Mouse (Mus musculus): ENCODE measurements at regions not wholly inside any gene's neighbourhood (a gene's known extent, or its start where the extent isn't known, plus 50 kb on each side); places are given as distances from the start of the nearest gene placed in this dataset.

DNA sequence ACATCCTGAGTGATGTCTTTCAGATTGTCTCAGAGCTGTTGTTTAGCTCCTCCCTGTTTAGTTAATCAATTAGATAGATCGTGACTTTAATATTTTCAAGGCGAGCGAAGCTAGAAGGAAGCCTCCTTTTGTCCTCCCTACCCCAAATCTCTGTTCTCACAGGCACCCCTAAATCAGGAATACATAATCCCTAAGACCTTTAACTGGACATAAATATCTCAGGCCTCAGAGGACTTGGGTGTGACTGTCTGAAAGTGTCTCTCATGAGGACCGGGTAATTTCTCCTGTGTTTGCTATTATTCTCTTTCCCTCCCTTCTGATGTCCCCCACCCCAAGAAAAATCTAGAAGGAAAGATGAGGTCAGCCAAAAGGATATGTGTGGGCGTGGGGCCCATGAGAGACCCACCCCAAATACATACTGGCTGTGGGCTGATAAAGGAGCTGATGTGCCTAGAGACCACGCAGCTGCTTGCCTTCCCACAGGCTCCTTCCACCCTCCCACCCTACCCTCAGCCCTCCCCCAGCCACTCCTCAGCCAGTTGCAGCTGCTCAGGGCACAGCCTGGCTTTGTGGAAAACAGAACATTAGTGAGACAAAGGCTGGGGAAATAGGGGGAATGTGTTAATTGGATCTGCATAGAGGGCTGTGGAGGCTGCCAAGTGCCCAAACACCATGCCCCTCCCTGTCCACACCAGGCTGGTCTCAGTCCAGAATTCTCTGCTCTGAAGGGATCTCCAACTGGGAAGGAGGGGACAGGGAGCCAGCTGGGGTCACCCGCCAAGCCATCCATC lies 146.2 kb upstream of the Sh3bp4 start:
- Histone ChIP-seq H3K27me3 (ENCODE audit: insufficient read depth, low read length) (no peaks in the 10 kb centered on the region), H3K27ac (ENCODE audit: low read depth, low read length) (no peak overlapping the region), H3K36me3 (ENCODE audit: insufficient read depth) (no peaks in the 10 kb centered on the region), H3K4me1 (ENCODE audit: insufficient read depth) (0 out of 2 replicates have a peak, but pooled peaks cover 4% of the 10 kb centered on the region), H3K4me2 (ENCODE audit: low read depth) (no peak overlapping the region), H3K4me3 (ENCODE audit: low read depth, low read length) (no peak overlapping the region), H3K9me3 (ENCODE audit: low read length) (no peaks in the 10 kb centered on the region), H3K9ac (no peak overlapping the region)
- peak; percentile 98 for ATAC-seq
- WGBS, result 40% methylated on average over 7 of the region's 7 CpGs
- TF ChIP-seq CTCF (IDR thresholded peaks at IDR 0.05; ENCODE audit: low read depth), result no peak
- DNase-seq, result peak; percentile 59

DNA sequence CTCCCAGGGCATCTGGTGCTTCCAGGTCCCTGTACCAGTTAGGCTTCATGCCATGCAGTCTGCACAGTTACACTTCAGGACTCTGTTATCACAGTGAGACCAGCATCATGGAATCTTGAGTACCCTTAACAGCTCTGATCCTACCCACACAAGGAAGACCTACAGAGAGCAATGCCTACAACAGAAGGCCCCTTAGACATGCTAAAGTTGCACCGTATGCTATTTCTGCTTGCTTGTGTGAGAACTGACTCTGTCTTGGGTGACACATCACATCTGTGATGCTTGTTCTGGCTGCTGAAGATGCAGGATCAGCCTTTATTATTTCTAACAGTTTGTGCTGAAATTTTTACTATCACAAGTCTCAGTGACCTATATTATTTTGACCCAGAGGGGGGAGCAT lies 135.0 kb upstream of the Sh3bp4 start:
- no peaks in the 10 kb centered on the region for H3K9me3 ChIP-seq (ENCODE audit: low read length)
- no peaks in the 10 kb centered on the region for H3K27me3 ChIP-seq (ENCODE audit: insufficient read depth, low read length)
- no peaks in the 10 kb centered on the region for H3K4me1 ChIP-seq (ENCODE audit: insufficient read depth)
- H3K4me2 ChIP-seq (ENCODE audit: low read depth), result no peak overlapping the region
- no peaks in the 10 kb centered on the region for H3K36me3 ChIP-seq (ENCODE audit: insufficient read depth)
- no peak for TF ChIP-seq CTCF (IDR thresholded peaks at IDR 0.05; ENCODE audit: low read depth)
- ATAC-seq (no peak), DNase-seq (no peak)
- H3K4me3 ChIP-seq (ENCODE audit: low read depth, low read length), result no peak overlapping the region
- no peak overlapping the region for H3K27ac ChIP-seq (ENCODE audit: low read depth, low read length)
- no peak overlapping the region for H3K9ac ChIP-seq
- 78% methylated on average over 1 of the region's 1 CpGs for WGBS

GRCm38 (mm10) chr1:88935779-88936178 lies 134.4 kb upstream of the Sh3bp4 start:
- H3K4me3 ChIP-seq (ENCODE audit: low read depth, low read length), result no peak overlapping the region
- no peaks in the 10 kb centered on the region for H3K4me1 ChIP-seq (ENCODE audit: insufficient read depth)
- no peak overlapping the region for H3K4me2 ChIP-seq (ENCODE audit: low read depth)
- H3K9me3 ChIP-seq (ENCODE audit: low read length), result no peaks in the 10 kb centered on the region
- H3K9ac ChIP-seq, result no peak overlapping the region
- 87% methylated on average over 3 of the region's 3 CpGs for WGBS
- H3K27me3 ChIP-seq (ENCODE audit: insufficient read depth, low read length), result no peaks in the 10 kb centered on the region
- ATAC-seq (no peak), DNase-seq (no peak)
- TF ChIP-seq CTCF (IDR thresholded peaks at IDR 0.05; ENCODE audit: low read depth), result no peak
- H3K36me3 ChIP-seq (ENCODE audit: insufficient read depth), result no peaks in the 10 kb centered on the region
- H3K27ac ChIP-seq (ENCODE audit: low read depth, low read length), result no peak overlapping the region

DNA sequence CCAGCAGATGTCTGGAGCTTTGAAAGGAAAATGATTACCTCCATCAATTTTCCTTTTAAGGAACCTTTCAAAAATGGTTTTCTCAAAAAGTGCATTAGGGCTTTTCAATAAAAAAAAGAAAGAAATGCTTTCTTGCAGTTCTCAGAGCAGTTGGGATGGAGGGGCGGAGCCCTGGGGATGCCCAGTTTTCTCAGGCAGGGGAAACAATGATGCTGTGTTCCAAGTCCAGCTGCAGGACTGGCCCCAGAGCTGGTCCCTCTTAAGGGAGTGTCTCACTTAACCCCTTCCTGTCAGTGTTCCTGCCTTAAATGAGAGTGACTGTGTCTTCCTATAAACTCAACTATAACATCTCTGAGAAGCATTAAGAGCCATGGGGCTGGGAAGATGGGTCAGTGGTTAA lies 132.9 kb upstream of the Sh3bp4 start:
- Histone ChIP-seq H3K4me1 (ENCODE audit: insufficient read depth) (no peaks in the 10 kb centered on the region), H3K27me3 (ENCODE audit: insufficient read depth, low read length) (no peaks in the 10 kb centered on the region), H3K36me3 (ENCODE audit: insufficient read depth) (no peaks in the 10 kb centered on the region), H3K4me2 (ENCODE audit: low read depth) (no peak overlapping the region), H3K4me3 (ENCODE audit: low read depth, low read length) (no peak overlapping the region), H3K9ac (no peak overlapping the region), H3K9me3 (ENCODE audit: low read length) (no peaks in the 10 kb centered on the region), H3K27ac (ENCODE audit: low read depth, low read length) (no peak overlapping the region)
- ATAC-seq (peak; percentile 55; the same call in 1 of the 2 replicates), DNase-seq (no peak)
- TF ChIP-seq CTCF (IDR thresholded peaks at IDR 0.05; ENCODE audit: low read depth), result no peak
- 63% methylated on average over 1 of the region's 1 CpGs for WGBS

GRCm38 (mm10) chr1:88938458-88938857 lies 131.8 kb upstream of the Sh3bp4 start:
- TF ChIP-seq CTCF (IDR thresholded peaks at IDR 0.05; ENCODE audit: low read depth), result no peak
- H3K27me3 ChIP-seq (ENCODE audit: insufficient read depth, low read length), result no peaks in the 10 kb centered on the region
- ATAC-seq, result no peak
- no peaks in the 10 kb centered on the region for H3K4me1 ChIP-seq (ENCODE audit: insufficient read depth)
- H3K27ac ChIP-seq (ENCODE audit: low read depth, low read length), result no peak overlapping the region
- H3K4me2 ChIP-seq (ENCODE audit: low read depth), result no peak overlapping the region
- H3K4me3 ChIP-seq (ENCODE audit: low read depth, low read length), result no peak overlapping the region
- no peak for DNase-seq
- no peaks in the 10 kb centered on the region for H3K9me3 ChIP-seq (ENCODE audit: low read length)
- H3K9ac ChIP-seq, result no peak overlapping the region
- H3K36me3 ChIP-seq (ENCODE audit: insufficient read depth), result no peaks in the 10 kb centered on the region
- WGBS, result 53% methylated on average over 7 of the region's 7 CpGs

GRCm38 (mm10) chr1:88943039-88943438 lies 127.2 kb upstream of the Sh3bp4 start:
- H3K4me1 ChIP-seq (ENCODE audit: insufficient read depth), result no peaks in the 10 kb centered on the region
- WGBS, result 67% methylated on average over 8 of the region's 8 CpGs
- no peak for TF ChIP-seq CTCF (IDR thresholded peaks at IDR 0.05; ENCODE audit: low read depth)
- H3K27me3 ChIP-seq (ENCODE audit: insufficient read depth, low read length), result no peaks in the 10 kb centered on the region
- DNase-seq, result no peak
- H3K4me2 ChIP-seq (ENCODE audit: low read depth), result no peak overlapping the region
- no peaks in the 10 kb centered on the region for H3K36me3 ChIP-seq (ENCODE audit: insufficient read depth)
- H3K9ac ChIP-seq, result no peak overlapping the region
- H3K27ac ChIP-seq (ENCODE audit: low read depth, low read length), result no peak overlapping the region
- no peak for ATAC-seq
- H3K4me3 ChIP-seq (ENCODE audit: low read depth, low read length), result no peak overlapping the region
- no peaks in the 10 kb centered on the region for H3K9me3 ChIP-seq (ENCODE audit: low read length)

- TF ChIP-seq CTCF (IDR thresholded peaks at IDR 0.05; ENCODE audit: low read depth), result no peak
- peaks cover 8% of the 10 kb centered on the region for H3K9me3 ChIP-seq (ENCODE audit: low read length)
- no peaks in the 10 kb centered on the region for H3K36me3 ChIP-seq (ENCODE audit: insufficient read depth)
- H3K27ac ChIP-seq (ENCODE audit: low read depth, low read length), result no peak overlapping the region
- H3K4me1 ChIP-seq (ENCODE audit: insufficient read depth), result no peaks in the 10 kb centered on the region
- no peak overlapping the region for H3K4me2 ChIP-seq (ENCODE audit: low read depth)
- H3K9ac ChIP-seq, result no peak overlapping the region
- H3K27me3 ChIP-seq (ENCODE audit: insufficient read depth, low read length), result no peaks in the 10 kb centered on the region
- 88% methylated on average over 10 of the region's 10 CpGs for WGBS
- DNase-seq, result no peak
- ATAC-seq, result no peak
- no peak overlapping the region for H3K4me3 ChIP-seq (ENCODE audit: low read depth, low read length)
These were observed 124.3 kb upstream of the Sh3bp4 start for GRCm38 (mm10) chr1:88945868-88946267.

Measured in forebrain, postnatal 0 days (tissue).